ENCODE assay signal across 19 mouse cellular contexts in genomic region chr16:11704096-11704495, GRCm38 (mm10).
A peak's percentile ranks its signal among the peaks of the same experiment; 100 is the strongest.
DNase-seq lines count a peak whose midpoint lies in the region; ATAC-seq lines count a peak whose summit lies in the region.
"Had no signal": no experiment of that assay in that cellular context is flagged by ENCODE, and none has a peak within 500 bp of the region (broad histone marks: within the 10 kb centered on the region; RNA-seq: fewer than 3 reads in every experiment).

No protein-coding gene starts in this region.

- ATAC-seq in midbrain, embryonic 11.5 days (ENCODE audit: low FRiP score): no peak
- ATAC-seq: forebrain, embryonic 15.5 days; hindbrain, postnatal 0 days had no signal

- no peaks in the 10 kb centered on the region for H3K9me3 ChIP-seq in midbrain, embryonic 11.5 days (ENCODE audit: control insufficient read depth, low read length)
- H3K9me3 ChIP-seq in midbrain, embryonic 10.5 days (replicated peaks): no peaks in the 10 kb centered on the region
- H3K9me3 ChIP-seq: embryonic facial prominence, embryonic 12.5 days; forebrain, embryonic 15.5 days; heart, embryonic 10.5 days; hindbrain, embryonic 13.5 days had no signal

- H3K9ac ChIP-seq in midbrain, embryonic 11.5 days (ENCODE audit: low read length): no peak overlapping the region
- H3K9ac ChIP-seq: embryonic facial prominence, embryonic 12.5 days; forebrain, embryonic 15.5 days had no signal

- peak; percentile 54 for DNase-seq in heart, adult 11 months
- DNase-seq in heart, postnatal 10 days: no peak
- peak; percentile 29 for DNase-seq in kidney, postnatal 14 days
- no peak for DNase-seq in kidney, adult 18-20 months
- peak; percentile 28 for DNase-seq in midbrain, embryonic 11.5 days (ENCODE audit: low spot score, missing footprints)
- DNase-seq in midbrain, embryonic 10.5 days (ENCODE audit: low spot score): no peak
- peak; percentile 67 for DNase-seq in skeletal muscle tissue, adult 2 months (ENCODE audit: low read depth, low spot score)
- DNase-seq: adrenal gland, postnatal 10 days; cerebellum, adult 11 months; cerebellum, adult 8-10 months; cerebellum, postnatal 14 days; gastrocnemius, postnatal 25 days; heart, adult 18-20 months; heart, postnatal 14 days had no signal

- H3K27ac ChIP-seq in midbrain, embryonic 11.5 days (ENCODE audit: low read depth, low read length): no peak overlapping the region
- H3K27ac ChIP-seq in midbrain, embryonic 10.5 days (replicated peaks): no peak overlapping the region
- H3K27ac ChIP-seq: embryonic facial prominence, embryonic 12.5 days; forebrain, embryonic 15.5 days; heart, embryonic 10.5 days; hindbrain, embryonic 13.5 days; hindbrain, postnatal 0 days had no signal

- intact Hi-C loops in heart, postnatal 10 days (cut with DNase I): no loop called here

- no peak overlapping the region for H3K4me2 ChIP-seq in midbrain, embryonic 11.5 days
- H3K4me2 ChIP-seq: embryonic facial prominence, embryonic 12.5 days; forebrain, embryonic 15.5 days; hindbrain, embryonic 13.5 days had no signal

- H3K4me3 ChIP-seq in midbrain, embryonic 11.5 days (ENCODE audit: low read depth, low read length): no peak overlapping the region
- H3K4me3 ChIP-seq in midbrain, embryonic 10.5 days: no peak overlapping the region
- H3K4me3 ChIP-seq: embryonic facial prominence, embryonic 12.5 days; forebrain, embryonic 15.5 days; heart, embryonic 10.5 days; hindbrain, embryonic 13.5 days had no signal

- WGBS in midbrain, embryonic 11.5 days: 78% methylated on average over 5 of the region's 5 CpGs
- 83% methylated on average over 5 of the region's 5 CpGs for WGBS in midbrain, embryonic 10.5 days

- H3K27me3 ChIP-seq in midbrain, embryonic 11.5 days (ENCODE audit: control insufficient read depth, insufficient read depth, low read length): no peaks in the 10 kb centered on the region
- no peaks in the 10 kb centered on the region for H3K27me3 ChIP-seq in midbrain, embryonic 10.5 days (ENCODE audit: low read depth, poor library complexity, severe bottlenecking)
- H3K27me3 ChIP-seq: embryonic facial prominence, embryonic 12.5 days; forebrain, embryonic 15.5 days; hindbrain, embryonic 13.5 days had no signal

- no peaks in the 10 kb centered on the region for H3K4me1 ChIP-seq in midbrain, embryonic 11.5 days (ENCODE audit: control insufficient read depth, insufficient read depth, low read length)
- no peaks in the 10 kb centered on the region for H3K4me1 ChIP-seq in midbrain, embryonic 10.5 days
- H3K4me1 ChIP-seq: embryonic facial prominence, embryonic 12.5 days; forebrain, embryonic 15.5 days; heart, embryonic 10.5 days; hindbrain, embryonic 13.5 days had no signal

- no peaks in the 10 kb centered on the region for H3K36me3 ChIP-seq in midbrain, embryonic 11.5 days (ENCODE audit: control insufficient read depth, insufficient read depth, low read length)
- H3K36me3 ChIP-seq in midbrain, embryonic 10.5 days: no peaks in the 10 kb centered on the region
- H3K36me3 ChIP-seq: embryonic facial prominence, embryonic 12.5 days; forebrain, embryonic 15.5 days; heart, embryonic 10.5 days; hindbrain, embryonic 13.5 days had no signal

Comparison
In these comparisons a context has a peak if more than half of its experiments do, and no peak if none do; other contexts are left out.
1. DNase-seq: peak in heart, adult 11 months (single experiment), kidney, postnatal 14 days (single experiment), midbrain, embryonic 11.5 days (single experiment) and skeletal muscle tissue, adult 2 months (single experiment); none in heart, postnatal 10 days (0 of 2), kidney, adult 18-20 months (single experiment) and midbrain, embryonic 10.5 days (single experiment).